Mouse (Mus musculus) activated CD4-positive, CD25-positive, alpha-beta regulatory T cell, adult 4 months (primary cell): ENCODE results near the gene Celsr1. TPM values are rescaled to one million over a fixed set of nuclear protein-coding genes. Genes with fewer than 3 reads are reported as not detected.

Experiments
- ATAC-seq: one replicate; pipeline ENCODE4 v1.8.0; 2017
- polyA plus RNA-seq, 2 experiments: library from polyadenylated mRNA; unstranded; fragments of 100-300 nt; shearing (Covaris generic); gene quantifications; one replicate each; pipeline ENCODE4 v1.2.1; 2017

Gene Celsr1
- polyA plus RNA-seq, 2 experiments from 2014 or later, result 3.9 to 4.9 TPM

DNA sequence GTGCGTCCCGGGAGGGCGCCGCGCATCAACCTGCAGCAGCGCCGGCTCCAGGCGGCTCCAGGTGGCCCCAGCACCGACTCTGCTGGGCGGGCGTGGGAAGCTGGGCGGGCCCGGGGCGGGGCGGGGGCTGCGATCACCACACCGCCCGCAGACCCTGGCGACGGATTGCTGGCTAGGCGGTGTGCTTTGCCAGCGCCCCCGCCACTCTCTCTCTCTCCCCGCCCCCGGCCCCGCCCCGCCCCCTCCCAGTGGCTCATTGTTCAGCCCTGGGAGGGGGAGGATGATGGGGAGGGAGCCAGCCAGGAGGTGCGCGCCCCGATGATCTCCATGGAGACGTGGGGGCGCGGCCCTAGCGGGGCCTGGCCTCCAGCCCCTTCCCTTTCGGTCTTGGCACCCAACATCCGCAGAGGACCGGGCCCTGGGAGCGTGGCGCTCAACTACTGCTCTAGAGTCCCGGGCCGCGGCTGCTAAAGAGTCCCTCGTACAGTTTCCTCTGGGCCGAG, 495 bp upstream of the Celsr1 start:
- peak; percentile 89 for ATAC-seq

DNA sequence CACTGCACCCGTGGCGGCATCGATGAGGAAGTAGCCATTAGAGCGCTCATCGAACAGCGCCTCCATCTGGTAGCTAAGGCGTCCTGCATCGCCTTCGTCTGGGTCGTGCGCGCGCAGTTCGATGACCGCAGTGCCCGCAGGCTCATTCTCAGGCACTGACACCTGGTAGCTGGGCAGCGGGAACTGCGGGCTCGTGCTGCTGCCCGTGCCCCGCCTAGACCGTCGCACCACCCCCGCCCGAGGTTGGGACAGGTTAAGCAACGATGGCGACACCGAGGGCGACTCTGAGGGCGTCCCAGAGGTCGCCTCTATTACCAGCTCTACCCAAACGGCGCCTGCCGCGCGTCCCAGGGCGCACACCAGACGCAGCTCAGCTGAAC, 776 bp downstream of the Celsr1 start:
- ATAC-seq, result no peak

GRCm38 (mm10) chr15:86029981-86030380, 3.6 kb downstream of the Celsr1 start:
- ATAC-seq, result no peak

DNA sequence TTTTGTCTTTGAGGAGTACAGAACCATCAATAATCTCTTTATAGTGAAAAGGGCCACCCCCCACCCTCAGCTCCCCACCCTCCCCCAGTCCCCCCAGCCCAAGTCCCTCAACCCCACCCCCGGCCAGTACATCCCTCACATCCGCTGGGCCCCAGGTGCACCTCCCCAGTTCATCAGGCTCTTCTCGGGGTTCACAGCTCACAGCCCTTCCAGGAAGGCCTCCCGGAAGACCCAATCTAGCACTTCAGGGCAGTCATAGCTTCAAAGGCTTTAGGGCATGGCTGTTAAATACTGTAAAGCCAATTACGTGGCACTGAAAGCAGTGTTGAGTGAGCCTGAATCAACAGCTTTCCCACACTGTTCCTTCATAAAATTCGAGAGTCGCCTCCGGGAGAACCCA, 5.7 kb downstream of the Celsr1 start:
- peak; percentile 84 for ATAC-seq

GRCm38 (mm10) chr15:86021971-86022370, 11.6 kb downstream of the Celsr1 start:
- ATAC-seq, result no peak

DNA sequence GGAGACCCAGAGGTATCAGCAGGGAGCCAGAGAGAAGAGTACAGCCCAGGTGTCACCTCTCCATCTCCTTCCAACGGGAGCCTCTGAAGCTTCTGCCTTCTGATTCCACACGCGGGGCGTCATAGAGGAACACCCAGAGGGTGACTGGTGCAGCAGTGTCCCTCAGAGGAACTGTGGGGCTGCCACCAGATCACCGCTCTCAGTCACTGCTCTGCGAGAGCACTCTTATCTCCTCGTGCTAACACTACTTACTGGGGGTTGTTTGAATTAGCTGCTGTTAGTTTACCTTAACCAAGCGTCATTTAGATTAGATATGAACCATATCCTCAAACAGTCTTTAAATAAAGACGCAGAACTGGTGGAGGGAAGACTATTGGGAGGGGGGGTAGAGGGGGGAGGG, 12.3 kb downstream of the Celsr1 start:
- ATAC-seq, result no peak

DNA sequence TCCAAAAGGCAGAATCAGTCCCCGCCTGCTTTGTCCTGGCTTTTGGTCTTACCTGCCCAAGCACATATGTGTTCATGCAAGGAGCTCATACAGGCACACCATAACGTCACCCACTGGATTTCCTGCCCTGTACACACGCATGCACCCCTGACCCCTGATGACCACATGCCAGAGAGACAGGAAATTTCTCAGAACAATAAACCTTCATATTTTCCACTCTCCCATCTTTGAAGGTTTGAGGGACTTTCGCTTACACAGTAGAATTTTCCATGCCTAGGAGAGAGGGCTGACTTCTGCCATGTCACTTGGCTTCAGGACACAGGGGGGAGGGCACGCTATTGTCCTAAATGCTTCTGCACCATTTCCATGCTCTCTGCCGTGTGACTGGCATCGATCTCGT, 13.6 kb downstream of the Celsr1 start:
- ATAC-seq, result peak; percentile 29

DNA sequence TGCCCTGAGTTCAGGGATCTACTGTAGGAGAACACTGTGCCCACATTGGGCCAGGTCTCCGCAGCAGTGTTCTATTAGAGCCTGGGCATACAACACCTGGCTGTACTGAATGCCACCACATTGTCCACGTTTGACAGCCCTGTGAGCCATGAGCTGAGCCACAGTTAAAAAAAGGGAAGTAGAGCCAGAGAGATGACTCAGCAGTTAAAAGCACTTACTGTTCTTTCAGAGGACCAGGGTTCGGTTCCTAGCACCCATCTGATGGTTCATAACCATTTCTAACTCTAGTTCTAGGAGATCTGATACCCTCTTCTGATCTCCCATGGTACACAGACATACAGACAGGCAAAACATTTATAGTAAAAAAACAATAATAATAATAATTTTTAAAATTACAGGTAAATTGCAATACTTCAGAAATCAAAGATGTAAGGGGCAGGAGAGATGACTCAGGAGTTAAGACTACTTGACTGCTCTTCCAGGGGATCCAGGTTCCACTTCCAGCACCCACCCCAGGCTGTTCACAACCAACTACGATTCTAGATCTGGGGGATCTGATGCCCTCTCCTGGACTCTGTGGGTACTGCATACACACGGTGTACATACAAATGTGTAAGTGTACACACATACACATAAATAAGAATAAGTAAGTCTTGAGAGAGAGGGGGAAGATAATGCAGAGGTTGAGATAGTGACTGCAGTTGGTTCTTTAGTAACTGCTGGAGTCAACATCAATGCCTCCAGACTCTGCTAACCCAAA, 14.6 kb downstream of the Celsr1 start:
- no peak for ATAC-seq

DNA sequence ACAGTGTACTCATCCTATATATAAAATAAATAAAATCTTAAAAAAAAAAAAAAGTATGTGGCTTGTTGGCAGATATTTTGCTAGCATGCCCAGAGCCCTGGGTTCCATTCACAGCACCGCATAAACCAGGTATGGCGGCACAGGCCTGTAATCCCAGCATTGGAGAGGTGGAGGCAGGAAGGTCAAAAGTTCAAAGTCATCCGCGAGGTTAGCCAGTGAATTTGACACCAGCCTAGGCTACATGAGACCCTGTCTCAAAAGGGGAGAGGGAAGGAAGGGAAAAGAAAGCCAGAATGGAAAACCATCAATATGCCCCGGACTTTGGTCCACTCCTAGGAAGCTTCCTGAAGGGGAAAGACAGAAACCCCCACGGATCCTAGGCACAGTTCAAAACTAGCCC, 16.2 kb downstream of the Celsr1 start:
- no peak for ATAC-seq

GRCm38 (mm10) chr15:86015860-86016541, 17.6 kb downstream of the Celsr1 start:
- ATAC-seq, result peak; percentile 86

GRCm38 (mm10) chr15:86015026-86015425, 18.6 kb downstream of the Celsr1 start:
- no peak for ATAC-seq

- no peak for ATAC-seq
Measured at GRCm38 (mm10) chr15:86013656-86014055, 19.9 kb downstream of the Celsr1 start.

GRCm38 (mm10) chr15:86013130-86013529, 20.4 kb downstream of the Celsr1 start:
- ATAC-seq, result no peak

- ATAC-seq, result peak; percentile 95
Measured at GRCm38 (mm10) chr15:86007690-86008121, 25.9 kb downstream of the Celsr1 start.

- ATAC-seq, result no peak
Measured at GRCm38 (mm10) chr15:86005691-86006525, 27.7 kb downstream of the Celsr1 start.

DNA sequence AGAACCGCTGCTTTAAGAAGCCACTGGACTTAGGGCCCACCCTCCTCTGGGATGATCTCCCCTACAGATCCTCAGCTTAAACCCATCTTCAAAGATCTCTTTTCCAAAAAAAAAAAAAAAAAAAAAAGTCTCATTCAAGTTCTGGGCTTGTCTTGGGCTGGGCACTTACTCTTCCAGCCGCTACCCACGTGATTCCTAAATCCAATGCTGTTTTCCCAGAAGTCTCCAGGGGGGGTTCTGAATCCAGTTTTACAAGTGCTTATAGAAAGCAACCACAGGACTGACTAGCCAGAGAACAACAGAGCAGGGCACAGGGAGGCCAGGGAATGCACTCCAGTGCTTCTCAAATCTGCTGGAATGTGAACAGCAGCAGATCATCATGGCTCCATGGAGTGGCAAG, 29.5 kb downstream of the Celsr1 start:
- ATAC-seq, result no peak

- ATAC-seq, result no peak
Measured at GRCm38 (mm10) chr15:86000706-86001292, 32.8 kb downstream of the Celsr1 start.

- no peak for ATAC-seq
Measured at GRCm38 (mm10) chr15:85998525-85999230, 34.9 kb downstream of the Celsr1 start.

- no peak for ATAC-seq
Measured at GRCm38 (mm10) chr15:85996031-85996765, 37.4 kb downstream of the Celsr1 start.

DNA sequence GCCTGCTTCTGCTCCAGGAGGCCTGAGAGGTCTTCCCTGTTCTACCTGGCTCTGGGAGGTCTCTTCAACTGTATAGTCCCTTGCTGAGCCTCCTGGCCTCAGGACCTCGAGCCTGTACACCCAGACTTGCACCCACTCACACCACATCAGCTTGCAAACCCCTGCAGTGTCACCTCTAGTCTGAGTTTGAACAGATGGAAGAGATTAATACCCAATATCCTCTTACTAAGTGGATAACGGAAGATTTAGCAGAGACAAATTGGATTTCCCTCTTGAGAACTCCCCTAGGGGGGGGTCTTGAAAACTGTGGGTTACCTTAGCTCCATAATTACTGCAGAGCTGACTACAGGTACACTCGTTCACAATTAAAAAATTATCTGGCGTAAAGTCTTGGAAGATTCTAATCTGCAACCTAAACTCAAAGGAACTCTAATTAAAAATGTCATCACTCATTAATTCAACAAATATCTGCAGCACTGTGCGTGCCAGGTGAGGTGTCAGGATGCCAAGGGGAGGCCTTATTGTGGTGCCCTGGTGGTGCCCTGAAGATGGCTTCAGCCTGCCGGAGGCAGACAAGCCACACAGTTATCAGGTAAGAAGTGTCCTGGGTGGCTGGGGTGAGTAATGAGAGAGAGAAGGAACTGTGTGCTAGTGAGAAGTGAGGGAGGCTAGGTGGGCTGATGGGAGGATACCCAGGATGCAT, 38.5 kb downstream of the Celsr1 start:
- ATAC-seq, result no peak
